Mouse (Mus musculus) myocyte (in vitro differentiated cells): ENCODE measurements around the gene Pptc7. TPM values are rescaled to one million over a fixed set of nuclear protein-coding genes. Genes with fewer than 3 reads are reported as not detected.

Source experiments
- H3K27me3 ChIP-seq: one replicate; pipeline ENCODE4 v1.6.1; 2011; ENCODE audit not compliant: control insufficient read depth, insufficient read depth, insufficient read length
- H3K36me3 ChIP-seq: one replicate; pipeline ENCODE4 v1.6.1; 2011; ENCODE audit not compliant: control insufficient read depth, insufficient read depth
- H3K4me2 ChIP-seq: one replicate; pipeline ENCODE4 v1.6.1; 2011; ENCODE audit warnings: low read depth, control low read depth
- H3K4me3 ChIP-seq: one replicate; pipeline ENCODE4 v1.5.1; 2011; ENCODE audit warnings: mild to moderate bottlenecking, control low read depth, moderate library complexity
- H3K79me2 ChIP-seq: one replicate; pipeline ENCODE4 v1.6.1; 2011; ENCODE audit not compliant: control insufficient read depth, insufficient read depth
- H3ac ChIP-seq: one replicate; pipeline ENCODE4 v1.6.1; 2011; ENCODE audit not compliant: control insufficient read depth, insufficient read length
- CEBPB ChIP-seq: IDR thresholded peaks from 2 replicates; pipeline ENCODE4 v1.6.1; 2011; ENCODE audit warnings: mild to moderate bottlenecking, moderate library complexity; ENCODE audit not compliant: poor library complexity, insufficient read depth, severe bottlenecking
- E2F4 ChIP-seq: IDR thresholded peaks from one replicate; pipeline ENCODE4 v1.6.1; 2011; ENCODE audit warnings: mild to moderate bottlenecking, control low read depth, moderate library complexity; ENCODE audit not compliant: insufficient read depth
- MAX ChIP-seq: IDR thresholded peaks from one replicate; pipeline ENCODE4 v1.6.1; 2011; ENCODE audit warnings: low read depth, mild to moderate bottlenecking, control low read depth
- MYOD1 ChIP-seq, 3 experiments: IDR thresholded peaks; one replicate each; pipeline ENCODE4 v1.6.1; 2011; ENCODE audit warnings: control low read depth in 2 of 3, low read depth in 2 of 3, mild to moderate bottlenecking in 2 of 3, moderate library complexity in 1 of 3; ENCODE audit not compliant: insufficient read length in 2 of 3, control insufficient read depth in 1 of 3
- MYOG ChIP-seq, 3 experiments: IDR thresholded peaks; one replicate each; pipeline ENCODE4 v1.6.1; 2011; ENCODE audit warnings: control low read depth in 2 of 3, low read depth in 2 of 3, mild to moderate bottlenecking in 2 of 3; ENCODE audit not compliant: insufficient read length in 2 of 3, control insufficient read depth in 1 of 3, insufficient read depth in 1 of 3
- POLR2A ChIP-seq: IDR thresholded peaks from one replicate; pipeline ENCODE4 v1.6.1; 2011; ENCODE audit warnings: low read depth, mild to moderate bottlenecking, control low read depth, moderate library complexity; ENCODE audit not compliant: insufficient read length
- POLR2AphosphoS2 ChIP-seq: IDR thresholded peaks from one replicate; pipeline ENCODE4 v1.6.1; 2011; ENCODE audit warnings: low read depth, control low read depth; ENCODE audit not compliant: insufficient read length
- REST ChIP-seq: IDR thresholded peaks from one replicate; pipeline ENCODE4 v1.6.1; 2011; ENCODE audit warnings: mild to moderate bottlenecking, control low read depth, moderate library complexity; ENCODE audit not compliant: insufficient read depth, insufficient read length
- SRF ChIP-seq: IDR thresholded peaks from one replicate; pipeline ENCODE4 v1.6.1; 2011; ENCODE audit warnings: low read depth; ENCODE audit not compliant: control insufficient read depth, insufficient read length
- TCF12 ChIP-seq: IDR thresholded peaks from one replicate; pipeline ENCODE4 v1.6.1; 2011; ENCODE audit warnings: mild to moderate bottlenecking, control low read depth; ENCODE audit not compliant: poor library complexity, insufficient read depth, severe bottlenecking
- TCF3 ChIP-seq: IDR thresholded peaks from one replicate; pipeline ENCODE4 v1.6.1; 2011; ENCODE audit warnings: low read depth, control low read depth; ENCODE audit not compliant: insufficient read length
- USF1 ChIP-seq: IDR thresholded peaks from one replicate; pipeline ENCODE4 v1.6.1; 2011; ENCODE audit warnings: low read depth, mild to moderate bottlenecking, control low read depth, moderate library complexity
- polyA plus RNA-seq: library from polyadenylated mRNA; unstranded; fragments of >200 nt; fragmentation: generic; extraction: Trizol; gene quantifications from one replicate; pipeline ENCODE4 v1.2.1, GENCODE M21; 2012; ENCODE audit warnings: missing spikeins

The Pptc7 gene
- polyA plus RNA-seq, 1 experiment = 6.2 TPM

- Histone ChIP-seq H3K27me3 (no peaks in the 10 kb centered on the region), H3K36me3 (no peaks in the 10 kb centered on the region), H3ac (no peak overlapping the region), H3K79me2 (no peaks in the 10 kb centered on the region), H3K4me3 (no peak overlapping the region), H3K4me2 (no peak overlapping the region)
- TF ChIP-seq TCF12 = no peak
- no peak for TF ChIP-seq REST
- TF ChIP-seq CEBPB = no peak
- TF ChIP-seq MAX = no peak
- no peak for TF ChIP-seq MYOG (IDR thresholded peaks at IDR 0.05; ENCODE audit: control insufficient read depth in 1 of 3, insufficient read depth in 1 of 3, insufficient read length in 2 of 3, low read depth in 2 of 3)
- TF ChIP-seq POLR2AphosphoS2 = no peak
These were observed 18.2 kb upstream of the Pptc7 start for GRCm38 (mm10) chr5:122265942-122266341.

DNA sequence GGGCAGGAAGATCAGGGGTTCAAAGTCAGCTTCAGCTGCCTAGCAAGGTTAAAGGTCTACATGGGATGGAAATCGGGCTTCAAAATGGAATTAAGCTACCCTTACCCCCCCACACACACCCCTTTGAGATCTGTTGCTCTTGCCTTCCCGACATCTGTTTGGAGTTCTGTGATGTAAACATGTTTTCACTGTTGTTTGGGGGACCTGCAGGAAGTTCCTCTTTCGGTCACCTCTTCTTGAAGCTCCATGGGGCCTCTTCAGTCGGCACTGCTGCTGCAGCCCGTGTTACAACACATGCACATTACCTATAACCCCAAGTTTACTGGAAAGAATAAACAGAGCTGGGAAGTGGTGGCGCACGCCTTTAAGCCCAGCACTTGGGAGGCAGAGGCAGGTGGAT, 17.0 kb upstream of the Pptc7 start:
- H3K4me2 ChIP-seq = no peak overlapping the region
- H3K27me3 ChIP-seq = no peaks in the 10 kb centered on the region
- H3K79me2 ChIP-seq = no peaks in the 10 kb centered on the region
- H3ac ChIP-seq = no peak overlapping the region
- H3K36me3 ChIP-seq = no peaks in the 10 kb centered on the region
- TF ChIP-seq CEBPB (no peak), E2F4 (no peak), TCF12 (no peak), USF1 (no peak), MYOD1 (IDR thresholded peaks at IDR 0.05; ENCODE audit: control insufficient read depth in 1 of 3, insufficient read length in 2 of 3, low read depth in 2 of 3) (no peak), POLR2A (no peak), REST (no peak), TCF3 (no peak), MAX (no peak), MYOG (IDR thresholded peaks at IDR 0.05; ENCODE audit: control insufficient read depth in 1 of 3, insufficient read depth in 1 of 3, insufficient read length in 2 of 3, low read depth in 2 of 3) (no peak)
- H3K4me3 ChIP-seq = no peak overlapping the region

DNA sequence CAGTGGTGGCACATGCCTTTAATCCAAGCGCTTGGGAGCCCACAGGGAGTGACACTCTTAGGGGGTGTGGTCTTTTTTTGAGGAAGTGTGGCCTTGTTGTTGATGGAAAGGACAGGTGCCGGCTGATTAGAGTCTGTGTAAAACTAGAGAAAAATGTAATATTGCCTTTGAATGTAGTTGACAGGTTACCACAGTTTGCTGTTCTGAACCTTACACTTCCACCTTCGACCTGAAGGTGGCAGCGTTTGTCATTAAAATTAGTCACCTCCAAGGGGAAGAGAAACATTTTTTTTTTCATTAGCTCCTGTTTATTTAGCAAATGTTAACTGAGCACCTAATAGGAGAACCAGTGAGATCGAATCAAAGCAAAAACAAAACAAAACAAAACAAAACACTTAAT, 16.3 kb upstream of the Pptc7 start:
- no peak overlapping the region for H3ac ChIP-seq
- no peaks in the 10 kb centered on the region for H3K36me3 ChIP-seq
- H3K4me3 ChIP-seq = no peak overlapping the region
- H3K27me3 ChIP-seq = no peaks in the 10 kb centered on the region
- no peak for TF ChIP-seq TCF3
- TF ChIP-seq POLR2A = no peak
- no peak for TF ChIP-seq REST
- TF ChIP-seq MAX = no peak
- TF ChIP-seq TCF12 = no peak
- no peak for TF ChIP-seq CEBPB
- no peak for TF ChIP-seq SRF
- no peak for TF ChIP-seq E2F4
- TF ChIP-seq POLR2AphosphoS2 = no peak
- no peak for TF ChIP-seq MYOG (IDR thresholded peaks at IDR 0.05; ENCODE audit: control insufficient read depth in 1 of 3, insufficient read depth in 1 of 3, insufficient read length in 2 of 3, low read depth in 2 of 3)
- no peak for TF ChIP-seq USF1
- TF ChIP-seq MYOD1 (IDR thresholded peaks at IDR 0.05; ENCODE audit: control insufficient read depth in 1 of 3, insufficient read length in 2 of 3, low read depth in 2 of 3) = no peak
- no peak overlapping the region for H3K4me2 ChIP-seq
- H3K79me2 ChIP-seq = no peaks in the 10 kb centered on the region

DNA sequence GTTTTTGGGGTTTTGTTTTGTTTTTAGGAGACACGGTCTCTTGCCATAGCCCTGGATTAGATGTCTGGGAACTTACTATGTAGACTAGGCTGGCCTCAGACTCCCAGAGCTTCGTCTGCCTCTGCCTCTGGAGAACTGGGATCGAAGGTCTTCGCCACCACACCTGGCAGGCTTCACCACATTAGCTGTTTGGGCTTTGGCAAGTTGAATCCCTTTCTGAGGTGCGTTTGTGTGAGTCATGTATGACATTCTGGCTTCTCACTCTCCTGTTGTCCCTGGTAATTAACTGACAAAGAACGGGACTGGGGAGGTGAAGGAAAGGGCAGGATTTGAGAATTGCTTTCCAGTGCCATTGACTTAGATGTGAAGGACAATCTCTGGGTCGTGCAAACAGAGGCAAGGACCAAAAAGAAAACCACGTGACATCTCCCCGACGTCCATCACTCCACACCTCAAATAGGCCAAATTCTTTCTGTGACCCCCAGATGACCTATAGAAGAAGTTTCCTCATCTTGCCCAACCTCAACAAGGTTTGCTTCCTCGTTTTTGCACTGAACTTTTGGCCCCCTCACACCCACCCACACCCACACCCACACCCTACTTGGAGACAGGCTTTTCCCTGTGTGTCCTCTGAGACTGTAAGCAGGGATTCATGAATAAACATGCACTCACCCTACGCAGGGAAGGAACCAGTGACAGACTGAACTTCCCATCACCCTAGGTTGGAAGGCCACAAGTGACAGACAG, 15.1 kb upstream of the Pptc7 start:
- H3K4me2 ChIP-seq = no peak overlapping the region
- no peak overlapping the region for H3K4me3 ChIP-seq
- TF ChIP-seq CEBPB = no peak
- TF ChIP-seq POLR2AphosphoS2 = no peak
- TF ChIP-seq TCF3 = no peak
- TF ChIP-seq E2F4 = no peak
- no peak for TF ChIP-seq MYOD1 (IDR thresholded peaks at IDR 0.05; ENCODE audit: control insufficient read depth in 1 of 3, insufficient read length in 2 of 3, low read depth in 2 of 3)
- TF ChIP-seq USF1 = no peak
- no peak for TF ChIP-seq MYOG (IDR thresholded peaks at IDR 0.05; ENCODE audit: control insufficient read depth in 1 of 3, insufficient read depth in 1 of 3, insufficient read length in 2 of 3, low read depth in 2 of 3)
- no peak overlapping the region for H3ac ChIP-seq
- no peaks in the 10 kb centered on the region for H3K36me3 ChIP-seq
- no peaks in the 10 kb centered on the region for H3K27me3 ChIP-seq
- H3K79me2 ChIP-seq = no peaks in the 10 kb centered on the region

DNA sequence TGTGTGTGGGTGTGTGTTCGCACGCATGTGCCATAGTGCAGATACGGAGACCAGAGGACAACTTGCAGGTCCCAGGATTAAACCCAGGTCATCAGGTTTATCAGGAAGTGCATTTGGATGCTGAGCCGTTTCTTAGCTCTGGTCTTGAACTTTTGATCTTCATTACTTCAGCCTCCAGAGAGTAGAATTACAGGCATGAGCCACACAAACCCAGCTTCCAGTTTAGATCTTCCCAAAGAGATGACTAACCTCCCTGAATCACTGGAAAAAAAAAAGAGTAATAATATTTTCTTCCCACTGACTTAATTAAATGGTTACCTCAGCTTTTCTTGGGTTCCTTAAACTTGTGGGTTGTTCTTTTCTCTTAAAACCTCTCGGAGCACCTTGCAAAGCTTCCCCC, 11.3 kb upstream of the Pptc7 start:
- no peak overlapping the region for H3K4me3 ChIP-seq
- no peaks in the 10 kb centered on the region for H3K27me3 ChIP-seq
- no peaks in the 10 kb centered on the region for H3K79me2 ChIP-seq
- TF ChIP-seq MYOG (IDR thresholded peaks at IDR 0.05; ENCODE audit: control insufficient read depth in 1 of 3, insufficient read depth in 1 of 3, insufficient read length in 2 of 3, low read depth in 2 of 3) = no peak
- TF ChIP-seq TCF3 = no peak
- no peak for TF ChIP-seq CEBPB
- TF ChIP-seq USF1 = no peak
- no peak for TF ChIP-seq SRF
- no peak for TF ChIP-seq REST
- no peak for TF ChIP-seq POLR2AphosphoS2
- no peak for TF ChIP-seq MYOD1 (IDR thresholded peaks at IDR 0.05; ENCODE audit: control insufficient read depth in 1 of 3, insufficient read length in 2 of 3, low read depth in 2 of 3)
- TF ChIP-seq MAX = no peak
- no peak for TF ChIP-seq POLR2A
- TF ChIP-seq TCF12 = no peak
- TF ChIP-seq E2F4 = no peak
- no peak overlapping the region for H3K4me2 ChIP-seq
- no peak overlapping the region for H3ac ChIP-seq
- no peaks in the 10 kb centered on the region for H3K36me3 ChIP-seq
